Mouse (Mus musculus): Measurements from ENCODE around the gene Necab2. TPM values are rescaled to one million over a fixed set of nuclear protein-coding genes. Genes with fewer than 3 reads are reported as not detected.

Necab2 gene
- total and polyA plus RNA-seq, 2 experiments from 2014 or later: 61.5 to 70.9 TPM

DNA sequence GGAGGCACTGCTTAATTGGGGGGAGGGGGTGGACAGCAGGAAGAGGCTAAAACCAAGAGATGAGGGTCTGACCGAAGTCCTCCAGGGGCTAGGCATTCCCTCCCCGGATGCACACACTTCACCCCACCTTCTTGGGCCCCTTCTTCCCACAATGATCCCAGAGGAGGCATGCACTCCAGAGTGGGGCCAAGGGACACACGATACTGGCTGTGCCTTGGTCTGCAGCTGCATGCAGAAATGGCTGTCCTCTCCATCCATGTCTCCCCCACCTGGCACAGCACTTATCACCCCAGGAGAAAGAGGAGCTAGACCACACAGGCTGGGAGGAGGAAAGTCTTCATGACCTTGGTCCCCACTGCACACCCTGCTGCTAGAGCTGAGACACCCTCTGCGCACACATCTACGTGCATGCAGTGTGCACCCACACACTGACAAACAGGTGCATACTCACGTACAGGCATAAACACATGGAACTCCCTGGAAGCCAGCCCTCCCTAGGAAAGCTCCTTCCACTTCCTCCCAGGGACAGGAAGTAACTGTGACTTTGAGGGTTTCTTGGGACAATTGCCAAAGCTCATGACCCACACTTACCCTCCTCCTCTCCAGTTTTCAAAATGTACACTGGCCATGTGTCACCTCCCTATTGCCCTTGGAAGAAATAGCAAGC, 20.3 kb upstream of the Necab2 start:
- Histone ChIP-seq H3K27ac (peak overlapping the region; percentile 54; the same call in 1 of the 2 replicates), H3K4me1 (ENCODE audit: insufficient read depth, low read length) (peaks cover 6% of the 10 kb centered on the region; the same call in 1 of the 2 replicates), H3K4me3 (ENCODE audit: low read length) (no peak overlapping the region), H3K4me2 (ENCODE audit: low read depth, low read length) (no peak overlapping the region), H3K36me3 (ENCODE audit: insufficient read depth, low read length) (no peaks in the 10 kb centered on the region), H3K9me3 (ENCODE audit: low read length) (no peaks in the 10 kb centered on the region), H3K9ac (replicated peaks; ENCODE audit: low read length) (no peak overlapping the region), H3K27me3 (ENCODE audit: insufficient read depth, low read length) (no peaks in the 10 kb centered on the region)
- ATAC-seq (no peak), DNase-seq (ENCODE audit: low spot score) (no peak)
- WGBS: 82% methylated on average over 6 of the region's 6 CpGs
- TF ChIP-seq CTCF (IDR thresholded peaks at IDR 0.05; ENCODE audit: low read depth): no peak

DNA sequence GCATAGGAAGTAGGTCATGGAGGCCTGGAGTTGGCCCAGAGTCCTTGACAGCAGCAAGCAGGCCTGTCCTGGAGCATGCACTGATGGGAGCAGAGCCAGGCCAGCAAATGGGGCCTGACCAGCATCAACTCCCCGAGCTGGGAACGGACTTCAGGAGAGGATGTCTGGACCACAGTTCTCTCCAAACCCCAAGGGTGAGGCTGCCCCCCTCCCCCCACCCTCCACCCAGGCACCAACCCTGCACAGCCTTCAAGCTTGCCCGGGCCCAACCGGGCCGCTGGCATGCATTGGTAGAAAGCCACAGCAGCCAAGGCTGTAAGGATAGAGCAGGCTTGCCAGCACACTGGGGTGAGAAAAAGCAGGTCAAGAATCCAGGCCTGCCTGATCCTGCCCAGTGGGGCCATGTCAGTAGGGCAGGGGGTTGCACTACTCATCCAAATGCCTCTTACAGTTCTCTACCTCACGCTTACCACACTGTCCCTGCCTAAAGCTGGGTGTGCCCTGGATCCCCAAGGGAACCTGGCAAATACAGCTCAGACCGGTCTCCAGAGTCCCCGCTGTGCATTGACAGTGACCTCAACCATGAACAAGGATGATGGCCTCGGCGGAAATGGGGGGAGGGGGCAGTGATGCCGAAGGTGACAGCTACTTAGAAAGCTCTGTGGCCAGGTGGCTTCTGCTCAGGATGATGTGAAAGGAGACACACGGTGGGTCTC, 18.7 kb upstream of the Necab2 start:
- peaks cover 3% of the 10 kb centered on the region; the same call in 1 of the 2 replicates for H3K4me1 ChIP-seq (ENCODE audit: insufficient read depth, low read length)
- H3K4me2 ChIP-seq (ENCODE audit: low read depth, low read length): no peak overlapping the region
- H3K36me3 ChIP-seq (ENCODE audit: insufficient read depth, low read length): no peaks in the 10 kb centered on the region
- no peak for DNase-seq (ENCODE audit: low spot score)
- no peak overlapping the region for H3K9ac ChIP-seq (replicated peaks; ENCODE audit: low read length)
- no peak overlapping the region for H3K4me3 ChIP-seq (ENCODE audit: low read length)
- ATAC-seq: peak; percentile 18; the same call in 1 of the 2 replicates
- no peak for TF ChIP-seq CTCF (IDR thresholded peaks at IDR 0.05; ENCODE audit: low read depth)
- H3K27ac ChIP-seq: no peak overlapping the region
- 61% methylated on average over 12 of the region's 12 CpGs for WGBS
- no peaks in the 10 kb centered on the region for H3K9me3 ChIP-seq (ENCODE audit: low read length)
- no peaks in the 10 kb centered on the region for H3K27me3 ChIP-seq (ENCODE audit: insufficient read depth, low read length)

DNA sequence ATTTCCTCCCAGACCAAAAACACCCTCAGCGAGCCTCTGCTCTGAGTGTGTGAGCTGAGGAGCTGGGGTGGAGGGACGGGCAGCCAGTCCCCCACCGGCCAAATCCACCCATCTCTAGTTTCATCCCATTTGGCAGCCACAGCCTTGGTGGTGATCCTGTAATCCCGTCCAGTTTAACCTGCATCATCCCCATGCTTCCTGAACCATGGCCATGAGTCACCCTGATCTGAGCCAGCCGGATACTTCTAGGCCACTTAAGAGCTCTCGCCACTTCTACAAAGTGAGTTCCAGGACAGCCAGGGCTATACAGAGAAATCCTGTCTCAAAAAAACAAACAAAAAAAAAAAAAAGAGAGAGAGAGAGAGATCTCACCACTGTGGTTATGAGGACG, 18.2 kb upstream of the Necab2 start:
- no peak overlapping the region for H3K4me3 ChIP-seq (ENCODE audit: low read length)
- no peaks in the 10 kb centered on the region for H3K27me3 ChIP-seq (ENCODE audit: insufficient read depth, low read length)
- H3K4me2 ChIP-seq (ENCODE audit: low read depth, low read length): no peak overlapping the region
- WGBS: 75% methylated on average over 7 of the region's 7 CpGs
- no peaks in the 10 kb centered on the region for H3K9me3 ChIP-seq (ENCODE audit: low read length)
- no peak overlapping the region for H3K9ac ChIP-seq (replicated peaks; ENCODE audit: low read length)
- no peaks in the 10 kb centered on the region for H3K36me3 ChIP-seq (ENCODE audit: insufficient read depth, low read length)
- no peak overlapping the region for H3K27ac ChIP-seq
- no peak for TF ChIP-seq CTCF (IDR thresholded peaks at IDR 0.05; ENCODE audit: low read depth)
- H3K4me1 ChIP-seq (ENCODE audit: insufficient read depth, low read length): peaks cover 3% of the 10 kb centered on the region; the same call in 1 of the 2 replicates
- DNase-seq (ENCODE audit: low spot score) (no peak), ATAC-seq (no peak)

DNA sequence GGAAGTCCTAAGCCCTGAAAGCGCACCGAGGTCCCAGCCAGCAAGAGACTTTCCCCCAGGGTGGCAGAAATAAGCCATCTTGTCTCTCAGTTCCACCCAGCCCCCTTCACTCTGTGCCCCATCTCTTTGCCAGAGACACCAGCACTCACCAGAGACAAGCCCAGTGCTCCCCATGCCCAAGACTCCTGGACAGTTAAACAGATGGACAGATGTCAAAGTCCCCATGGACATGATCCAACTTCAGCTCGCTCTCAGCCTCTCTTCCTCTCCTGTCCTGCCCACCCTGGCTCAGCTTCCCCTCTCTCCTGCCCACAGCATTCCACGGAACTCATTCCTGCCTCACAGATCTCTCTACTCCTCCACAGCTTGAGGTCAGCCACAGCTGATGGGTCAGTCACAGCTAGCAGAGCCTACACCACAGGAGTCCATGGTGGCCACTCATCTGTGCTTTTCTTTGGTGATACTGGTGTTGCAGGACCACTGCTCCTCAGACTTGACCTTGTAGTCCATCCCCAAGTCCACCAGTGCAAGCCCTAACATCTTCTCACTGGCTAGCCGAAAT, 17.7 kb upstream of the Necab2 start:
- 68% methylated on average over 5 of the region's 5 CpGs for WGBS
- no peaks in the 10 kb centered on the region for H3K36me3 ChIP-seq (ENCODE audit: insufficient read depth, low read length)

DNA sequence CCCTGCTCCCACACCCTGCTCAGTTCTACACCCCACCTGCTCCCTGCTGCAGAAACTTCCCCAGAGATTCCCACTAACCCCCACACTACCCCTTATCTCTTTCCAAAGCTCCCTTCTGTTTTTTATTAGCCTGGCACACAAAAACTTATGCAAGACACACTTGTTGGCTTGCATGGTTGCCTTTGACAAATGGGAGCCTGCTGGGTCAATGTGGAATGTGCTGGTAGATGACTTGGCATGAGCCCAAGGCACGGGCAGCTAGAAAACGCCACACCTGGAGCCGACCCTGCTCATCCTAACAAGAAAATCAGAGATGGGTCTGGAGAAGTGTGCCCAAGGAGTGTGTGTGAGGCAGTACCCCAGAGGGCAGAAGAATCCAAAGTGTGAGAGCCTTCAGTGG, 17.0 kb upstream of the Necab2 start:
- peaks cover 3% of the 10 kb centered on the region; the same call in 1 of the 2 replicates for H3K4me1 ChIP-seq (ENCODE audit: insufficient read depth, low read length)
- no peaks in the 10 kb centered on the region for H3K9me3 ChIP-seq (ENCODE audit: low read length)
- 69% methylated on average over 3 of the region's 3 CpGs for WGBS
- no peak overlapping the region for H3K9ac ChIP-seq (replicated peaks; ENCODE audit: low read length)
- no peak overlapping the region for H3K4me2 ChIP-seq (ENCODE audit: low read depth, low read length)
- TF ChIP-seq CTCF (IDR thresholded peaks at IDR 0.05; ENCODE audit: low read depth): no peak
- H3K36me3 ChIP-seq (ENCODE audit: insufficient read depth, low read length): no peaks in the 10 kb centered on the region
- H3K27ac ChIP-seq: no peak overlapping the region
- H3K4me3 ChIP-seq (ENCODE audit: low read length): no peak overlapping the region
- DNase-seq (ENCODE audit: low spot score): no peak
- ATAC-seq: no peak
- no peaks in the 10 kb centered on the region for H3K27me3 ChIP-seq (ENCODE audit: insufficient read depth, low read length)

More for the DNA sequence above, 17.7 kb upstream of the Necab2 start:
- Histone ChIP-seq H3K4me1 (ENCODE audit: insufficient read depth, low read length) (peaks cover 3% of the 10 kb centered on the region; the same call in 1 of the 2 replicates), H3K4me2 (ENCODE audit: low read depth, low read length) (no peak overlapping the region), H3K9ac (replicated peaks; ENCODE audit: low read length) (no peak overlapping the region), H3K27ac (no peak overlapping the region), H3K27me3 (ENCODE audit: insufficient read depth, low read length) (no peaks in the 10 kb centered on the region), H3K4me3 (ENCODE audit: low read length) (no peak overlapping the region), H3K9me3 (ENCODE audit: low read length) (no peaks in the 10 kb centered on the region)
- DNase-seq (ENCODE audit: low spot score): no peak
- TF ChIP-seq CTCF (IDR thresholded peaks at IDR 0.05; ENCODE audit: low read depth): no peak
- no peak for ATAC-seq

DNA sequence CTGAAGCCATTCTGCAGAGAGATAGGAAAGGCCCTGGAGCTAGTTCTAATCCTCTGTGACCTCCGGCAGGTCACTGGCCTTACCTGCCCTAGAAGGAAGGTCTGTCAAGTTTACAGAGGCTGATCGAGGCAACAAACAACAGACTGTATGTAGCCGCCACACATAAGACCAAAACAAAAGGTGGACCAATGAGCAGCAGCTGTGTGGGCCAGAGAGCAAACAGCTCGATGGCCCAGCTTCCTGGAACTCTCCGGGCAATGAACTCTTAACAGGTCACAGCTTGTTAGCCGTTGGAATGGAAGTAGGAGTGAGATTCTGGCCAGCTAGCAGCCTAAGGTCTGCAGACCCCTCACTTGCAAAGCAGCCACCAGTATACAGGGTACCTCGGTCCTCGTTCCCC, 16.3 kb upstream of the Necab2 start:
- H3K27me3 ChIP-seq (ENCODE audit: insufficient read depth, low read length): no peaks in the 10 kb centered on the region
- WGBS: 82% methylated on average over 8 of the region's 8 CpGs
- no peaks in the 10 kb centered on the region for H3K9me3 ChIP-seq (ENCODE audit: low read length)
- no peak overlapping the region for H3K4me2 ChIP-seq (ENCODE audit: low read depth, low read length)
- H3K9ac ChIP-seq (replicated peaks; ENCODE audit: low read length): no peak overlapping the region
- ATAC-seq (no peak), DNase-seq (ENCODE audit: low spot score) (no peak)
- H3K27ac ChIP-seq: no peak overlapping the region
- no peak for TF ChIP-seq CTCF (IDR thresholded peaks at IDR 0.05; ENCODE audit: low read depth)
- no peak overlapping the region for H3K4me3 ChIP-seq (ENCODE audit: low read length)
- H3K4me1 ChIP-seq (ENCODE audit: insufficient read depth, low read length): peaks cover 3% of the 10 kb centered on the region; the same call in 1 of the 2 replicates
- H3K36me3 ChIP-seq (ENCODE audit: insufficient read depth, low read length): no peaks in the 10 kb centered on the region

All from hindbrain, postnatal 0 days (tissue).